Mouse (Mus musculus) neural tube, embryonic 14.5 days (tissue): ENCODE measurements around the gene Zfp667. TPM values are rescaled to one million over a fixed set of nuclear protein-coding genes. Genes with fewer than 3 reads are reported as not detected.
A peak's percentile ranks its signal among the peaks of the same experiment; 100 is the strongest.
"Not testable (repeated sequence)": the region's sequence is repeated elsewhere in the genome, so short reads cannot be mapped to it uniquely, and the experiment has no call there.

Experiments used
- ATAC-seq: fragments of 200-750 bp; cut with Nextera tagmentation; 2 replicates; pipeline ENCODE4 v1.8.0; 2017; ENCODE audit warnings: low read depth, mild to moderate bottlenecking, moderate TSS enrichment, moderate library complexity
- H3K27ac ChIP-seq: fragments of 300-500 bp; sonication (generic); 2 replicates; pipeline ENCODE4 v1.5.1; 2014; ENCODE audit warnings: low read depth, mild to moderate bottlenecking, control low read depth, low read length, moderate library complexity, mixed read lengths
- H3K27me3 ChIP-seq: fragments of 300-500 bp; sonication (generic); 2 replicates; pipeline ENCODE4 v1.6.1; 2014; ENCODE audit warnings: low read length; ENCODE audit not compliant: control insufficient read depth, insufficient read depth
- H3K36me3 ChIP-seq: fragments of 300-500 bp; sonication (generic); 2 replicates; pipeline ENCODE4 v1.6.1; 2014; ENCODE audit warnings: low read length, mixed read lengths; ENCODE audit not compliant: control insufficient read depth, insufficient read depth
- H3K4me1 ChIP-seq: fragments of 300-500 bp; sonication (generic); 2 replicates; pipeline ENCODE4 v1.6.1; 2014; ENCODE audit warnings: low read length; ENCODE audit not compliant: control insufficient read depth, insufficient read depth
- H3K4me2 ChIP-seq: fragments of 300-500 bp; sonication (generic); 2 replicates; pipeline ENCODE4 v1.6.1; 2014; ENCODE audit warnings: mild to moderate bottlenecking, low read depth, low read length, control low read depth
- H3K4me3 ChIP-seq: fragments of 300-500 bp; sonication (generic); 2 replicates; pipeline ENCODE4 v1.5.1; 2014; ENCODE audit warnings: low read depth, low read length, control low read depth, mixed read lengths
- H3K9ac ChIP-seq: fragments of 300-500 bp; sonication (generic); replicated peaks from 2 replicates; pipeline ENCODE4 v1.6.1; 2014; ENCODE audit warnings: low read depth, mild to moderate bottlenecking, control low read depth, low read length, mixed read lengths
- H3K9me3 ChIP-seq: fragments of 300-500 bp; sonication (generic); 2 replicates; pipeline ENCODE4 v1.6.1; 2016; ENCODE audit warnings: low read length; ENCODE audit not compliant: control insufficient read depth
- WGBS: fragments of 180-500 bp; shearing (Covaris S2); extraction: QIAGEN DNeasy Blood & Tissue Kit; methylation state at CpG from one replicate; pipeline ENCODE4 v1.1.7; 2014; 5-methylcytosine and 5-hydroxymethylcytosine counted together
- polyA plus RNA-seq: library from polyadenylated mRNA; unstranded; fragments of >200 nt; fragmentation: Nextera tagmentation; extraction: Ambion mirVana; gene quantifications from 2 replicates; pipeline ENCODE4 v1.2.1, GENCODE M21; 2014

Gene Zfp667
- polyA plus RNA-seq, 1 experiment from 2014 or later: 19.8 TPM

DNA sequence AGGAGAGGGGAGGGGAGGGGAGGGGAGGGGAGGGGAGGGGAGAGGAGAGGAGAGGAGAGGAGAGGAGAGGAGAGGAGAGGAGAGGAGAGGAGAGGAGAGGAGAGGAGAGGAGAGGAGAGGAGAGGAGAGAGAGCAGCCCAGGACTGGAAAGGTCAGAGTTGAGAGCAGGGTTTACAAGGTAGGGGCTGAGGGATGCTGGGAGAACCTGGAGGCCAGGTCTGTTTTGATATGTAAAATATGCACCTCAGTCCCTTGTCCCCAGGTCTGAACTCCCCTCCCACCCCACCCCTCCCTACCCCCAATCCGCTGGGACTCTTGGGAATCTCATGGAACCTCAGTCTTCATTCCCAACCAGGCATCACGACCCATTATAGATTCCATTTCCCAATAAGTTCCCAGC lies 26.4 kb upstream of the Zfp667 start:
- H3K27ac ChIP-seq, H3K9ac ChIP-seq, H3K9me3 ChIP-seq, ATAC-seq, H3K36me3 ChIP-seq, H3K4me1 ChIP-seq, H3K27me3 ChIP-seq, H3K4me2 ChIP-seq, H3K4me3 ChIP-seq: not testable (repeated sequence)
- WGBS: 64% methylated on average over 2 of the region's 2 CpGs

DNA sequence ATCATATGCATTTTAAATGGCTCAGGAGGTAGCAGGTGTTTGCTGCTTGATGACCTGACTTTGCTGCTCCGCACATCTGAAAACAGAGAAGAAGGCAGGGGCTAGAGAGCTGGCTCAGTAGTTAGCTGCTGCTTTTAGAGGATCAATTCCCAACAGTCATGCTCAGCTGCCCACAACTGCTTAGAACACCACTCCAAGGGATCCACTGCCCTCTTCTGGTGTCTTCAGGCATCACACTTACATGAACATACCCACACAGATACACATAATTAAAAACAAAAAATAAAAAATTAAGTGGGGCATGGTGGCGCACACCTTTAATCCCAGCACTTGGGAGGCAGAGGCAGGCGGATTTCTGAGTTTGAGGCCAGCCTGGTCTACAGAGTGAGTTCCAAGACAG lies 24.3 kb upstream of the Zfp667 start:
- Histone ChIP-seq H3K4me3 (no peak overlapping the region), H3K27ac (no peak overlapping the region), H3K4me1 (no peaks in the 10 kb centered on the region), H3K9ac (no peak overlapping the region), H3K27me3 (no peaks in the 10 kb centered on the region), H3K9me3 (no peaks in the 10 kb centered on the region), H3K4me2 (no peak overlapping the region), H3K36me3 (no peaks in the 10 kb centered on the region)
- no peak for ATAC-seq
- WGBS: 89% methylated on average over 3 of the region's 3 CpGs

- no peaks in the 10 kb centered on the region for H3K4me1 ChIP-seq
Measured at GRCm38 (mm10) chr7:6262984-6263383, 23.4 kb upstream of the Zfp667 start.

DNA sequence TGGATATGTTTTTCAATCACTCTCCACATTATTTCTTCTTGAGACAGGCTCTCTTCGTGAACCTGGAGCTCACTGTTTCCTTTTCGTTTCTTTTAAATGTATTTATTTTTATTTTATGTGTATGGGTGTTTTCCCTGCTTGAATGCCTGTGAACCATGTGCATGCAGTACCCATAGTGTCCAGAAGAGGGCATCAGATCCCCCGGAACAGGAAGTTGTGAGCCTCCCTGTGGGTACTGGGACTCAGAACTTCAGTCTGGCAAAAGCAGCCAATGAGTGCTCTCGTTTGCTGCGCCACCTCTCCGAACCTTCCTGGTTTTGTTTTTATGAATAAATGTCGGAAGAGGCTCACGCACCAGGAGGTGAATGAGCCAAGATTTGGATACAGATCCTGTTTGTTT lies 20.7 kb upstream of the Zfp667 start:
- Histone ChIP-seq H3K9ac (no peak overlapping the region), H3K9me3 (no peaks in the 10 kb centered on the region), H3K27me3 (no peaks in the 10 kb centered on the region), H3K27ac (no peak overlapping the region), H3K36me3 (no peaks in the 10 kb centered on the region), H3K4me1 (no peaks in the 10 kb centered on the region), H3K4me2 (no peak overlapping the region), H3K4me3 (no peak overlapping the region)
- WGBS: 75% methylated on average over 8 of the region's 8 CpGs
- no peak for ATAC-seq

More at GRCm38 (mm10) chr7:6262984-6263383, 23.4 kb upstream of the Zfp667 start:
- no peak overlapping the region for H3K4me3 ChIP-seq
- no peak for ATAC-seq
- H3K27ac ChIP-seq: no peak overlapping the region
- no peaks in the 10 kb centered on the region for H3K9me3 ChIP-seq
- H3K4me2 ChIP-seq: no peak overlapping the region
- 93% methylated on average over 4 of the region's 4 CpGs for WGBS
- no peaks in the 10 kb centered on the region for H3K27me3 ChIP-seq
- H3K9ac ChIP-seq: no peak overlapping the region
- no peaks in the 10 kb centered on the region for H3K36me3 ChIP-seq

- no peak overlapping the region for H3K9ac ChIP-seq
- H3K27ac ChIP-seq: no peak overlapping the region
- no peak overlapping the region for H3K4me2 ChIP-seq
- no peaks in the 10 kb centered on the region for H3K9me3 ChIP-seq
- no peaks in the 10 kb centered on the region for H3K27me3 ChIP-seq
- no peak overlapping the region for H3K4me3 ChIP-seq
- no peak for ATAC-seq
- 0 out of 2 replicates have a peak, but pooled peaks cover 1% of the 10 kb centered on the region for H3K4me1 ChIP-seq
- H3K36me3 ChIP-seq: no peaks in the 10 kb centered on the region
- 55% methylated on average over 3 of the region's 3 CpGs for WGBS
Measured at GRCm38 (mm10) chr7:6277906-6278305, 8.5 kb upstream of the Zfp667 start.

- no peaks in the 10 kb centered on the region for H3K36me3 ChIP-seq
- H3K4me2 ChIP-seq: peak overlapping the region; percentile 58
- no peaks in the 10 kb centered on the region for H3K9me3 ChIP-seq
- peak overlapping the region; percentile 52 for H3K4me3 ChIP-seq
- H3K27ac ChIP-seq: 0 out of 2 replicates have a peak overlapping the region, but pooled peaks have one; percentile 95
- H3K9ac ChIP-seq: peak overlapping the region; percentile 55; the same call in 1 of the 2 replicates
- WGBS: 0% methylated on average over 1 of the region's 1 CpGs
- H3K4me1 ChIP-seq: peaks cover 7% of the 10 kb centered on the region; the same call in 1 of the 2 replicates
- no peaks in the 10 kb centered on the region for H3K27me3 ChIP-seq
- no peak for ATAC-seq
Measured at GRCm38 (mm10) chr7:6282749-6283148, 3.6 kb upstream of the Zfp667 start.

DNA sequence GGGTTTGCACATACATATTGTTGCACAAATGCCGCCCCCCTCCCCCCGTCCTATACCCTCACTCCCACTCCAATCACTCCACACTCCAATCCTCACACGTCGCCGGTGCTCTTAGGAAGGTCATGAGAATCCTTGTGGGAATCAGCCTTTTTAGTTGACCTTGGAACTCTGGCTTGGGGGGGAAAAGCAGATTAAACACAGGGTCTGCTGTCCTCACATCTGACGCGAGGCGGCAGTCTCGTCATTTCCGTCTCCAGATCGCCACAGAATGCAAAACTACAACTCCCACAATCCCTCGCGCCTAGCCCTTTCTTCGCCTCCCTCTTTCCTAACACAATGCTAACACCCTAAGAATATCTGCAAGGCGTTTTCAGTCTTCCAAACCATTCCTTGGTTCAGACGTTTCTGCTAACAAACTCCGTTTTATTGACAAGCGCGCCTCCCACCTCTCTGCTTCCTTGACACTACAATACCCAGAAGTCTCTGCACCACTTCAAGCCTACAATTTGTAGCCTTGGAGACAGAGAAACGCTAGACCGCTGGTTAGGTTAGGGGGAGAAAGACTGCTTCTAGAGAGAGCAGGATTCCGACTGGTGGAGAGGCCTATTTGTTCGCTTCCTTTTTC lies 2.8 kb upstream of the Zfp667 start:
- Histone ChIP-seq H3K9me3 (no peaks in the 10 kb centered on the region), H3K4me1 (peaks cover 15% of the 10 kb centered on the region), H3K36me3 (no peaks in the 10 kb centered on the region), H3K4me3 (peak overlapping the region; percentile 52), H3K9ac (peak overlapping the region; percentile 55; the same call in 1 of the 2 replicates), H3K4me2 (peak overlapping the region; percentile 58), H3K27me3 (no peaks in the 10 kb centered on the region), H3K27ac (peak overlapping the region; percentile 95)
- WGBS: 1% methylated on average over 23 of the region's 23 CpGs
- ATAC-seq: peak; percentile 74

GRCm38 (mm10) chr7:6284442-6285012 lies 1.9 kb upstream of the Zfp667 start:
- Histone ChIP-seq H3K9me3 (no peaks in the 10 kb centered on the region), H3K9ac (no peak overlapping the region), H3K4me2 (no peak overlapping the region), H3K36me3 (no peaks in the 10 kb centered on the region), H3K4me3 (no peak overlapping the region), H3K4me1 (peaks cover 19% of the 10 kb centered on the region), H3K27ac (no peak overlapping the region), H3K27me3 (no peaks in the 10 kb centered on the region)
- no peak for ATAC-seq
- 91% methylated on average over 4 of the region's 4 CpGs for WGBS

- 90% methylated on average over 6 of the region's 6 CpGs for WGBS
- peaks cover 19% of the 10 kb centered on the region for H3K4me1 ChIP-seq
- no peak overlapping the region; the same call in 1 of the 2 replicates for H3K4me2 ChIP-seq
- no peaks in the 10 kb centered on the region for H3K36me3 ChIP-seq
- ATAC-seq: no peak
- no peak overlapping the region for H3K27ac ChIP-seq
- no peaks in the 10 kb centered on the region for H3K9me3 ChIP-seq
- H3K9ac ChIP-seq: no peak overlapping the region
- H3K4me3 ChIP-seq: peak overlapping the region; percentile 41; the same call in 1 of the 2 replicates
- H3K27me3 ChIP-seq: no peaks in the 10 kb centered on the region
Measured at GRCm38 (mm10) chr7:6285366-6285765, 1.0 kb upstream of the Zfp667 start.
